Mouse (Mus musculus) A20 (cell line): ENCODE data around the gene Rgs16.
A peak's percentile ranks its signal among the peaks of the same experiment; 100 is the strongest.

Experiments used
- DNase-seq: peaks from one replicate; pipeline ENCODE4 v3.0.0-alpha.2; 2011; ENCODE audit warnings: low read depth, low spot score

Rgs16 gene

DNA sequence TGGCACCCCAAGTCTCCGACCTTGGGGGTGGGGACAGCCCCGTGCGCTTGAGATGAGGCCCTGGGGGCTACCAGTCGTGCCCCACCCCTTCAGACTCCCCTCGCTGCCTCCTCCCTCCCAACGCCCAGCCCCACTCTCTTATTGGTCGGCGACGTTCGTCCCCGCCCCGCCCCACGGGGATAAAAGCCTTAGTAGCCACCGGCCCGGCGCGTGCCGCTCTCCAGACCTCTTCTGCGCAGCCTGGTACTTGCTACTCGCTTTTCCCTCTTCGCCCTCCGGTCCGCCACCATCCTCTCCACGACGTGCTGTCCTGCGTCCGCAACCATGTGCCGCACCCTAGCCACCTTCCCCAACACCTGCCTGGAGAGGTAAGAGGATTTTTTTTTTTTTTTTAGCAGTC, at the start of gene Rgs16:
Rgs16 (plus strand) TSS at position 205 of the 400 bp plus-strand sequence.
- no peak for DNase-seq

GRCm38 (mm10) chr1:153692526-153692925, 47.6 kb upstream of the Rgs16 start:
- DNase-seq = peak; percentile 33

DNA sequence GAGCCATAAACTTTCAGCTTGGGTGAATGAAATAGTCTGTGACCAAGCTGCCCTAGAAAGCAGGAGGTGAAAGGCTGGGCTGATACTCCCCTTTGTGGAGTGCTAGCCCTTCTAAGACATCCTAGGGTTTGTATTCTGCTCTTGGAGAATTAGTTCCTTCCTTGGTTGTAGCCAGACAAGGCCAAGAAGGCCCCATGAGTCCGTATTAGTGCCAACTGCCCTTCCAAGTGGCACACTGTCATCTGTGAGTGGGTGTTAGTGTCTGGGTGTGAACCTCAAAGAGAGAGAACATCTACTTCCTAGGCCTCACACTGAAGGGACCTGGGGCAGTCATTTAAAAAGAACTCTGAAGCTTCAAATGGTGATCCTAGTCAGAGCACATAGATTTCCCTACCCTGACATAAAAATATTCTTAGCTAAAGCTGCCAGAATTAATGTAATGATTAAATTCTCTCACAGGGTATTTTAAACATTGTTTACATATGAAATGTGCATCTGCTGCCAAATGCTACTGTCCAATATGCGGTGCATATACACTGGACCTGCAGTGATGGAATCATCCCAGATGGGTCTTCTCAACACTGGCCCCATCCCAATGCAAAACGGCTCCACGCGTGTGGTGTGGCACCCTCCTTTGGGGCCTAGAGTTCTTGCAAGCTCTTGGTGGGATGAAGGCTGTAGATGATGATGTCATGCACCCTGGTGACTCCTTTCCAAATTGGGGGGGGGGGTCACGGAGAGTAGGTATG, 45.6 kb upstream of the Rgs16 start:
- peak; percentile 37 for DNase-seq

GRCm38 (mm10) chr1:153695398-153695797, 44.8 kb upstream of the Rgs16 start:
- DNase-seq = no peak

- DNase-seq = peak; percentile 98
These were observed 44.1 kb upstream of the Rgs16 start for GRCm38 (mm10) chr1:153696093-153696492.

GRCm38 (mm10) chr1:153696541-153696940, 43.6 kb upstream of the Rgs16 start:
- DNase-seq = no peak

- peak; percentile 33 for DNase-seq
These were observed 42.4 kb upstream of the Rgs16 start for GRCm38 (mm10) chr1:153697581-153698251.

GRCm38 (mm10) chr1:153698311-153699084, 41.7 kb upstream of the Rgs16 start:
- DNase-seq = peak; percentile 22

- DNase-seq = peak; percentile 56
These were observed 39.6 kb upstream of the Rgs16 start for GRCm38 (mm10) chr1:153700448-153701063.

GRCm38 (mm10) chr1:153701461-153701860, 38.7 kb upstream of the Rgs16 start:
- peak; percentile 48 for DNase-seq

DNA sequence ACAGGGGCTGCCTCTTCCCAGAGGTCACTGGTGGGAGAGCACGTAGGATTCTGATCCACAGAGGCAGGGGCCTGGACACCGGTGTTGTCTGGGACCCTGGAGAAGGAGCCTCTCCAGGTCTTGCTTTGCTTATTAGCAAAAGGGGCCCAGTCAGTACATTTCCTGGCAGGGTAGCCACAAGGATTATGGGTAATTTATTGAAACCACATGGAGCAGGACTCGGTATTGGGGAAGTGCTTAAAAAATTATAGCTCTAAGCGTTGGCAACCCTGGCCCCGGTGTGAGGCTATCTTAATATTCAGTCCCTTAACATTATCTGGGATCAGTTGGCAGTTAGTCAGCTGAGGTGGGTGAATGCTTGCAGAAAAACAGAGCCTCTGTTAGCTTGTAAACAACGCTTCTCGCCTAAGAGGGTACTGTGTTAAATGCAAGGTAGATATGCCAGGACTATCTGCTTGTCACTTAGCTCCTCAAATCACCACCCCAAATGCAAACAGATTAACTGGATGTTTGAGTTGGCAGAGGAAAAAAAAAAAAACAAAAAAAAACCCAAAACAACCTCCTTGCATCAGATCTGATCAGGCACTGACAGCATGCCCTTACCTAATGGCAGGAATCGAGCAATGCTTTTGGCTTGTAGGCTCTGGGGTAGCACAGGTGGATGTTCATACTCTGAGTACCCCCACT, 37.8 kb upstream of the Rgs16 start:
- no peak for DNase-seq

- no peak for DNase-seq
These were observed 37.2 kb upstream of the Rgs16 start for GRCm38 (mm10) chr1:153702853-153703410.

DNA sequence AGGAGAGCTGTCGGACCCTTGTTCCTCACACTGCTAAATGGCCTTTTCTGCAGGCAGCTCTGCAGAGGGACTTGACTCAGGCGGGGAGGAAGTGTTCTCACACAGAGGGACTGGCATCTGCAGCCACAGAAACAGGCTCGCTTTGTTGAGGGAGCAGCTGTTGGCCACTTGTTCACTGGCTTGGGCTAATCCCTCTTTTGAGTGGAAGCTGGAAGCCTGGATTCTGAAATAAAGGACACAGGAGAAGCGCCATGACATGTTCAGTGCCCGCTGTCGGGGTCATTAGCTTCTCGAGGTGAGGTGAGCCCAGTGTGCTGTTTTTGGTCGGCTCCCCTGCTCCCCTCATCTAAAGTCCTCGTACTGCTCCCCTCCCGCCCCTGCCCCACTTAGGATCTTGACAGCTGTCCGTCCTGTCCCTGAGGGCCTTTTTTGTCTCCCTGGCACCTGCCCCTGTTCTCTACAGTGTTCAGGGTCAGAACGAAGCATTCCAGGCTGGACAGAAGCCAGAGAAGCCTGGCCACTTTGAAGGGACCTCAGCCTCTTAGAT, 36.6 kb upstream of the Rgs16 start:
- peak; percentile 63 for DNase-seq

GRCm38 (mm10) chr1:153704174-153704573, 36.0 kb upstream of the Rgs16 start:
- DNase-seq = peak; percentile 55

DNA sequence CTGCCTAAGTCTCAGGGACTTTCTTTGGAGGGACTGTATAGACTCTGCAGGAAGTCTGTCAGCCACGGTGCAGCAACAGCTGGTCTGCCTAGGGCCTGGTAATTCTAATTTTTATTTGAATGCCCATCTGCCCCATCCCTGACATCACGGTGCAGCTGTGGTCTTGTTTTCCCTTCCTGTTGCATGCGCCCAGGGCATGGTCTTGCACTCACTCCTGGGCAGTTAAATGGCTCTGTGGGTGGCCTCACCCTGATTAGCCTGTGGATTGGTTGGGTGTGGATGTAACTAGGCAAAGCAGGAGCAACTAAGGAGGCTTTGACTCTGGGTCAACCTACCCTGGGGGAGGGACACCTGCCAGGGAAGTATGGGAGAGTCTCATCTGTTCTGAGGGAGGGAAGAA, 35.2 kb upstream of the Rgs16 start:
- DNase-seq = peak; percentile 86

- peak; percentile 51 for DNase-seq
These were observed 31.5 kb upstream of the Rgs16 start for GRCm38 (mm10) chr1:153708626-153709025.

GRCm38 (mm10) chr1:153709451-153709850, 30.7 kb upstream of the Rgs16 start:
- peak; percentile 46 for DNase-seq

GRCm38 (mm10) chr1:153711544-153712262, 28.4 kb upstream of the Rgs16 start:
- DNase-seq = no peak

- DNase-seq = peak; percentile 30
These were observed 27.5 kb upstream of the Rgs16 start for GRCm38 (mm10) chr1:153712633-153713032.

DNA sequence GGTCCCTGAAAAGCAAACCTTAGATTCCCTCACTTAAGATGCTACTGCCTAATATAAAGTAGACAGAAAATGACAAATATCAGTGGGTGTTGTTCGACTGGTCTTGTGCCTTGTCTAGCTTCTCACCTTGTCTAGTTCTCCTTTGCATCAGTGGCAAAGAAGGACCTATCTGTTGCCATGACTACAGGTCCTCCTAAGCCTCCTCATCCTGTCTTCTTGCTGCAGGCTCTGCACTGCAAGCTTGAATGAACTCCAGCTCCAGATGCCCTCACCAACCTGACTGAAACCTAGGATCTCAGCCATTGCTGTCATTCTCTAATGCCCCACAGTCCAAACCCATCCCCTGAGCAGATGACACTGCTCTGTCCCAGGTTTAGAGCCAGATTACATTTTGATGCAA, 22.2 kb upstream of the Rgs16 start:
- DNase-seq = no peak
